13 mouse cellular contexts compared by ENCODE assay signal in the genomic region with DNA sequence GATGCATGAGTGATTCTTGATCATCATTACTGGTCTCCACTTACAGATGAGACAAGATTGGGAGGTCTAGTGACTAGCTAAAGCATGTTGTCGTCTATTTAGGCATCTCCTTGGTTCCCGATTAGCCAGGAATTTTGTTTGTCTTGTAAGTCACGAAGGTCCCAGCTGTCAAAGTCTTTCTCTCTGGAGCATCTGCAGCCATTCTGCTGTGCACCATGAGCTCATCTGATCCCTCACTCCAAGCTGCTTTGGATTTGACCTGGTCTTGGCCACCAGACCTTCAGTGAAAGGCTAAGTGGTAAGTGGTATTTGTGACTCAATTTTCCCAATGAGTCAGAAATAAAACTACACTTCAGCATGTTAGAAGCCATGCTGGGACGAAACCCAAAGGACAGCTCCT.
"Had no signal": no experiment of that assay in that cellular context is flagged by ENCODE, and none has a peak within 500 bp of the region (broad histone marks: within the 10 kb centered on the region; RNA-seq: fewer than 3 reads in every experiment).

No protein-coding gene starts in this region.

- DNase-seq: kidney, adult 9 months; kidney, postnatal 14 days; kidney, postnatal 4 days; left cerebral cortex, postnatal 4 days; liver, postnatal 0 days; lung, embryonic 14.5 days; midbrain, embryonic 14.5 days; right cerebral cortex, adult 18-20 months; right cerebral cortex, postnatal 14 days; right cerebral cortex, postnatal 4 days; thymus, adult 2 months; thymus, postnatal 14 days; thymus, postnatal 4 days had no signal
